Mouse (Mus musculus) midbrain, embryonic 13.5 days (tissue): ENCODE results near the gene Rabgap1. TPM values are rescaled to one million over a fixed set of nuclear protein-coding genes. Genes with fewer than 3 reads are reported as not detected.

Experiments
- ATAC-seq: fragments of 200-750 bp; cut with Nextera tagmentation; 2 replicates; pipeline ENCODE4 v1.8.0; 2017; ENCODE audit warnings: mild to moderate bottlenecking, moderate TSS enrichment, moderate library complexity
- H3K27ac ChIP-seq: fragments of 300-500 bp; sonication (generic); 2 replicates; pipeline ENCODE4 v1.5.1; 2015; ENCODE audit warnings: inconsistent platforms, mild to moderate bottlenecking, moderate library complexity
- H3K27me3 ChIP-seq: fragments of 300-500 bp; sonication (generic); 2 replicates; pipeline ENCODE4 v1.6.1; 2015; ENCODE audit warnings: mild to moderate bottlenecking, inconsistent platforms
- H3K36me3 ChIP-seq: fragments of 300-500 bp; sonication (generic); 2 replicates; pipeline ENCODE4 v1.6.1; 2015; ENCODE audit warnings: mild to moderate bottlenecking, inconsistent platforms
- H3K4me1 ChIP-seq: fragments of 300-500 bp; sonication (generic); replicated peaks from 2 replicates; pipeline ENCODE4 v1.6.1; 2015; ENCODE audit warnings: inconsistent platforms
- H3K4me2 ChIP-seq: fragments of 300-500 bp; sonication (generic); replicated peaks from 2 replicates; pipeline ENCODE4 v1.6.1; 2015; ENCODE audit warnings: moderate library complexity, mild to moderate bottlenecking, inconsistent platforms
- H3K4me3 ChIP-seq: fragments of 300-500 bp; sonication (generic); replicated peaks from 2 replicates; pipeline ENCODE4 v1.5.1; 2015; ENCODE audit warnings: mild to moderate bottlenecking, inconsistent platforms
- H3K9ac ChIP-seq: fragments of 300-500 bp; sonication (generic); replicated peaks from 2 replicates; pipeline ENCODE4 v1.6.1; 2015; ENCODE audit warnings: mild to moderate bottlenecking, inconsistent platforms
- H3K9me3 ChIP-seq: fragments of 300-500 bp; sonication (generic); 2 replicates; pipeline ENCODE4 v1.6.1; 2016; ENCODE audit warnings: mild to moderate bottlenecking, inconsistent platforms
- WGBS: fragments of 180-500 bp; shearing (Covaris S2); methylation state at CpG from one replicate; pipeline ENCODE4 v1.1.7; 2015; 5-methylcytosine and 5-hydroxymethylcytosine counted together
- polyA plus RNA-seq: library from polyadenylated mRNA; unstranded; fragments of >200 nt; fragmentation: Nextera tagmentation; extraction: Ambion mirVana; gene quantifications from 2 replicates; pipeline ENCODE4 v1.2.1, GENCODE M21; 2015

The Rabgap1 gene
- polyA plus RNA-seq, result 60.2 and 67.7 TPM in 2 replicates

- peaks cover 36% of the 10 kb centered on the region for H3K4me1 ChIP-seq
- H3K27me3 ChIP-seq, result no peaks in the 10 kb centered on the region
- under 1% methylated on average over 51 of the region's 51 CpGs for WGBS
- H3K4me2 ChIP-seq, result peak within 1 kb of the TSS; percentile 67
- peak within 1 kb of the TSS; percentile 90 for H3K4me3 ChIP-seq
- no peaks in the 10 kb centered on the region for H3K36me3 ChIP-seq
- peak within 1 kb of the TSS; percentile 91 for H3K27ac ChIP-seq
- H3K9me3 ChIP-seq, result no peaks in the 10 kb centered on the region
- H3K9ac ChIP-seq, result peak within 1 kb of the TSS; percentile 92
- peak; percentile 99 for ATAC-seq
Observed at GRCm38 (mm10) chr2:37442611-37443591, at the start of gene Rabgap1, which contains the start of the genes Zbtb26 and Zbtb6. Gene Rabgap1 (plus strand): TSS chr2:37443279. Gene Zbtb26 (minus strand): TSS chr2:37443135. Gene Zbtb6 (minus strand): TSS chr2:37443171.

GRCm38 (mm10) chr2:37395539-37395938 lies 47.5 kb upstream of the Rabgap1 start:
- no peak overlapping the region for H3K4me3 ChIP-seq
- H3K9ac ChIP-seq, result no peak overlapping the region
- peaks cover 42% of the 10 kb centered on the region for H3K36me3 ChIP-seq
- no peaks in the 10 kb centered on the region for H3K9me3 ChIP-seq
- no peak overlapping the region for H3K4me2 ChIP-seq
- no peak for ATAC-seq
- no peaks in the 10 kb centered on the region for H3K27me3 ChIP-seq
- no peak overlapping the region for H3K27ac ChIP-seq
- no peaks in the 10 kb centered on the region for H3K4me1 ChIP-seq
- WGBS, result 61% methylated on average over 1 of the region's 1 CpGs

- peak overlapping the region; percentile 86 for H3K4me3 ChIP-seq
- peak overlapping the region; percentile 71 for H3K4me2 ChIP-seq
- H3K27me3 ChIP-seq, result no peaks in the 10 kb centered on the region
- WGBS, result 2% methylated on average over 3 of the region's 3 CpGs
- H3K9ac ChIP-seq, result peak overlapping the region; percentile 96
- H3K36me3 ChIP-seq, result peaks cover 3% of the 10 kb centered on the region; the same call in 1 of the 2 replicates
- H3K27ac ChIP-seq, result peak overlapping the region; percentile 98
- no peaks in the 10 kb centered on the region for H3K9me3 ChIP-seq
- peaks cover 18% of the 10 kb centered on the region for H3K4me1 ChIP-seq
- ATAC-seq, result no peak
Observed at GRCm38 (mm10) chr2:37421903-37422302, 21.2 kb upstream of the Rabgap1 start.

GRCm38 (mm10) chr2:37422306-37423304 lies 20.5 kb upstream of the Rabgap1 start, which contains the start of gene Rc3h2:
Gene Rc3h2 (minus strand): TSS chr2:37422903.
- WGBS, result under 1% methylated on average over 66 of the region's 75 CpGs
- ATAC-seq, result peak; percentile 99
- Histone ChIP-seq H3K27me3 (no peaks in the 10 kb centered on the region), H3K9ac (peak within 1 kb of the TSS; percentile 96), H3K4me2 (peak within 1 kb of the TSS; percentile 71), H3K4me1 (peaks cover 18% of the 10 kb centered on the region), H3K36me3 (peaks cover 4% of the 10 kb centered on the region; the same call in 1 of the 2 replicates), H3K4me3 (peak within 1 kb of the TSS; percentile 86), H3K9me3 (no peaks in the 10 kb centered on the region), H3K27ac (peak within 1 kb of the TSS; percentile 98)

GRCm38 (mm10) chr2:37423671-37424070 lies 19.4 kb upstream of the Rabgap1 start:
- Histone ChIP-seq H3K4me3 (no peak overlapping the region), H3K36me3 (peaks cover 11% of the 10 kb centered on the region), H3K4me2 (no peak overlapping the region), H3K27me3 (no peaks in the 10 kb centered on the region), H3K9ac (no peak overlapping the region), H3K4me1 (peaks cover 18% of the 10 kb centered on the region), H3K27ac (no peak overlapping the region), H3K9me3 (no peaks in the 10 kb centered on the region)
- no peak for ATAC-seq
- WGBS, result 55% methylated on average over 3 of the region's 3 CpGs

- H3K36me3 ChIP-seq, result peaks cover 23% of the 10 kb centered on the region
- no peaks in the 10 kb centered on the region for H3K27me3 ChIP-seq
- under 1% methylated on average over 38 of the region's 38 CpGs for WGBS
- peaks cover 23% of the 10 kb centered on the region for H3K4me1 ChIP-seq
- no peaks in the 10 kb centered on the region for H3K9me3 ChIP-seq
- H3K4me2 ChIP-seq, result peak overlapping the region; percentile 92
- H3K9ac ChIP-seq, result peak overlapping the region; percentile 83
- H3K27ac ChIP-seq, result peak overlapping the region; percentile 99
- peak overlapping the region; percentile 91 for H3K4me3 ChIP-seq
- peak; percentile 97 for ATAC-seq
Observed at GRCm38 (mm10) chr2:37430593-37431464, 12.2 kb upstream of the Rabgap1 start.

GRCm38 (mm10) chr2:37431609-37432008 lies 11.5 kb upstream of the Rabgap1 start:
- peak overlapping the region; percentile 92 for H3K4me2 ChIP-seq
- peak overlapping the region; percentile 83 for H3K9ac ChIP-seq
- H3K4me1 ChIP-seq, result peaks cover 23% of the 10 kb centered on the region
- peak; percentile 47 for ATAC-seq
- H3K27ac ChIP-seq, result peak overlapping the region; percentile 99
- H3K4me3 ChIP-seq, result peak overlapping the region; percentile 91
- no peaks in the 10 kb centered on the region for H3K27me3 ChIP-seq
- no peaks in the 10 kb centered on the region for H3K9me3 ChIP-seq
- H3K36me3 ChIP-seq, result peaks cover 30% of the 10 kb centered on the region
- WGBS, result 23% methylated on average over 7 of the region's 7 CpGs

- H3K27ac ChIP-seq, result peak overlapping the region; percentile 83
- peak overlapping the region; percentile 71 for H3K4me3 ChIP-seq
- peaks cover 19% of the 10 kb centered on the region for H3K4me1 ChIP-seq
- no peaks in the 10 kb centered on the region for H3K27me3 ChIP-seq
- H3K9me3 ChIP-seq, result no peaks in the 10 kb centered on the region
- H3K36me3 ChIP-seq, result no peaks in the 10 kb centered on the region
- peak overlapping the region; percentile 90 for H3K9ac ChIP-seq
- H3K4me2 ChIP-seq, result peak overlapping the region; percentile 74
- WGBS, result 9% methylated on average over 38 of the region's 44 CpGs
- peak; percentile 99 for ATAC-seq
Observed at GRCm38 (mm10) chr2:37451667-37452375, 8.7 kb downstream of the Rabgap1 start.

GRCm38 (mm10) chr2:37452376-37452760 lies 9.3 kb downstream of the Rabgap1 start:
- H3K4me2 ChIP-seq, result peak overlapping the region; percentile 74
- H3K27me3 ChIP-seq, result no peaks in the 10 kb centered on the region
- peak overlapping the region; percentile 83 for H3K27ac ChIP-seq
- ATAC-seq, result peak; percentile 89
- H3K4me1 ChIP-seq, result peaks cover 19% of the 10 kb centered on the region
- no peaks in the 10 kb centered on the region for H3K9me3 ChIP-seq
- H3K36me3 ChIP-seq, result no peaks in the 10 kb centered on the region
- peak overlapping the region; percentile 71 for H3K4me3 ChIP-seq
- WGBS, result under 1% methylated on average over 24 of the region's 24 CpGs
- H3K9ac ChIP-seq, result peak overlapping the region; percentile 90

GRCm38 (mm10) chr2:37460707-37461106 lies 17.6 kb downstream of the Rabgap1 start:
- H3K9me3 ChIP-seq, result no peaks in the 10 kb centered on the region
- H3K4me1 ChIP-seq, result no peaks in the 10 kb centered on the region
- WGBS, result over 99% methylated on average over 4 of the region's 4 CpGs
- H3K9ac ChIP-seq, result no peak overlapping the region
- H3K27me3 ChIP-seq, result no peaks in the 10 kb centered on the region
- no peak for ATAC-seq
- no peak overlapping the region for H3K27ac ChIP-seq
- H3K4me2 ChIP-seq, result no peak overlapping the region
- H3K36me3 ChIP-seq, result 0 out of 2 replicates have a peak, but pooled peaks cover 9% of the 10 kb centered on the region
- no peak overlapping the region for H3K4me3 ChIP-seq
